Mouse (Mus musculus) MEL (cell line): ENCODE data around the gene Garem2. TPM values are rescaled to one million over a fixed set of nuclear protein-coding genes. Genes with fewer than 3 reads are reported as not detected.

Experiments
- DNase-seq: peaks from one replicate; pipeline ENCODE4 v3.0.0; 2011; ENCODE audit warnings: low read depth, low spot score
- H3K27ac ChIP-seq: 2 replicates; pipeline ENCODE4 v1.5.1; 2012; ENCODE audit warnings: low read depth, mild to moderate bottlenecking, control low read depth, low read length, moderate library complexity; ENCODE audit not compliant: control insufficient read depth
- H3K27me3 ChIP-seq, 2 experiments: fragments of 150-350 bp in 1 of 2; sonication (generic) in 1 of 2; 2 replicates each; pipeline ENCODE4 v1.6.1; 2012; ENCODE audit warnings: low read length in 2 of 2, mild to moderate bottlenecking in 2 of 2, improper control_type of control experiment in 1 of 2, moderate library complexity in 1 of 2; ENCODE audit not compliant: insufficient read depth in 2 of 2, control insufficient read depth in 1 of 2
- H3K36me3 ChIP-seq, 2 experiments: 2 replicates each; pipeline ENCODE4 v1.6.1; 2012 to 2014; ENCODE audit warnings: low read length in 2 of 2, improper control_type of control experiment in 1 of 2, inconsistent platforms in 1 of 2, mild to moderate bottlenecking in 1 of 2; ENCODE audit not compliant: insufficient read depth in 2 of 2, control insufficient read depth in 1 of 2
- H3K4me1 ChIP-seq, 2 experiments: fragments of 150-350 bp in 1 of 2; sonication (generic) in 1 of 2; 2 replicates each; pipeline ENCODE4 v1.6.1; 2012; ENCODE audit warnings: low read length in 2 of 2, improper control_type of control experiment in 1 of 2, mild to moderate bottlenecking in 1 of 2; ENCODE audit not compliant: insufficient read depth in 2 of 2, control insufficient read depth in 1 of 2
- H3K4me3 ChIP-seq, 2 experiments: fragments of 150-350 bp in 1 of 2; sonication (generic) in 1 of 2; 2 replicates each; pipeline ENCODE4 v1.5.1; 2012; ENCODE audit warnings: low read depth in 2 of 2, low read length in 2 of 2, mild to moderate bottlenecking in 2 of 2, moderate library complexity in 2 of 2, control low read depth in 1 of 2, improper control_type of control experiment in 1 of 2; ENCODE audit not compliant: control insufficient read depth in 1 of 2, insufficient read depth in 1 of 2
- H3K79me2 ChIP-seq: 2 replicates; pipeline ENCODE4 v1.6.1; 2012; ENCODE audit warnings: mild to moderate bottlenecking, low read length, moderate library complexity; ENCODE audit not compliant: control insufficient read depth, poor library complexity, insufficient read depth
- H3K9ac ChIP-seq: 2 replicates; pipeline ENCODE4 v1.6.1; 2012; ENCODE audit warnings: low read depth, mild to moderate bottlenecking, control low read depth, low read length, moderate library complexity; ENCODE audit not compliant: control insufficient read depth, poor library complexity, severe bottlenecking
- H3K9me3 ChIP-seq: fragments of 150-350 bp; sonication (generic); replicated peaks from 2 replicates; pipeline ENCODE4 v1.6.1; 2012; ENCODE audit warnings: mild to moderate bottlenecking, low read length, improper control_type of control experiment, moderate library complexity; ENCODE audit not compliant: insufficient read depth
- CHD1 ChIP-seq: IDR thresholded peaks from 2 replicates; pipeline ENCODE4 v1.6.1; 2012; ENCODE audit warnings: low read depth, mild to moderate bottlenecking, inconsistent platforms, low read length, improper control_type of control experiment
- CTCF ChIP-seq, 3 experiments: IDR thresholded peaks in 2 of 3; conservative IDR thresholded peaks in 1 of 3; 2 replicates each; pipeline ENCODE4 v1.5.1; 2011 to 2012; ENCODE audit warnings: low read length in 3 of 3, low read depth in 2 of 3, mild to moderate bottlenecking in 2 of 3, improper control_type of control experiment in 1 of 3, inconsistent platforms in 1 of 3, mixed read lengths in 1 of 3, moderate library complexity in 1 of 3; ENCODE audit not compliant: control insufficient read depth in 1 of 3, insufficient read depth in 1 of 3, poor library complexity in 1 of 3, severe bottlenecking in 1 of 3
- HCFC1 ChIP-seq: IDR thresholded peaks from 2 replicates; pipeline ENCODE4 v1.6.1; 2012; ENCODE audit warnings: low read depth, mild to moderate bottlenecking, inconsistent platforms, low read length, improper control_type of control experiment, moderate library complexity
- KAT2A ChIP-seq: conservative IDR thresholded peaks from 2 replicates; pipeline ENCODE4 v1.6.1; 2012; ENCODE audit warnings: low read depth, low read length, improper control_type of control experiment, inconsistent platforms
- MAFK ChIP-seq: IDR thresholded peaks from 2 replicates; pipeline ENCODE4 v1.6.1; 2011; ENCODE audit warnings: low read depth, mild to moderate bottlenecking, low read length, improper control_type of control experiment, borderline replicate concordance
- MAZ ChIP-seq: IDR thresholded peaks from 2 replicates; pipeline ENCODE4 v1.6.1; 2012; ENCODE audit warnings: low read depth, mild to moderate bottlenecking, inconsistent platforms, low read length, improper control_type of control experiment
- MXI1 ChIP-seq: IDR thresholded peaks from 2 replicates; pipeline ENCODE4 v1.6.1; 2011; ENCODE audit warnings: mild to moderate bottlenecking, low read depth, low read length, improper control_type of control experiment
- NELFE ChIP-seq: IDR thresholded peaks from 2 replicates; pipeline ENCODE4 v1.6.1; 2011; ENCODE audit warnings: low read depth, low read length, improper control_type of control experiment
- NRF1 ChIP-seq: IDR thresholded peaks from 2 replicates; pipeline ENCODE4 v1.6.1; 2014; ENCODE audit warnings: low read depth, mild to moderate bottlenecking, inconsistent platforms, low read length, improper control_type of control experiment, moderate library complexity; ENCODE audit not compliant: poor library complexity, insufficient read depth, severe bottlenecking
- POLR2AphosphoS2 ChIP-seq: IDR thresholded peaks from 2 replicates; pipeline ENCODE4 v1.6.1; 2011; ENCODE audit warnings: low read length, improper control_type of control experiment
- POLR2AphosphoS5 ChIP-seq: IDR thresholded peaks from 2 replicates; pipeline ENCODE4 v1.6.1; 2012; ENCODE audit warnings: low read depth, borderline replicate concordance, mild to moderate bottlenecking, inconsistent platforms, low read length, moderate library complexity, mixed read lengths
- RCOR1 ChIP-seq: IDR thresholded peaks from 2 replicates; pipeline ENCODE4 v1.6.1; 2012; ENCODE audit warnings: low read depth, mild to moderate bottlenecking, inconsistent platforms, low read length, improper control_type of control experiment
- SIN3A ChIP-seq: IDR thresholded peaks from 2 replicates; pipeline ENCODE4 v1.6.1; 2012; ENCODE audit warnings: low read length, improper control_type of control experiment, inconsistent platforms
- TAL1 ChIP-seq: IDR thresholded peaks from 2 replicates; pipeline ENCODE4 v1.6.1; 2012; ENCODE audit warnings: mild to moderate bottlenecking, inconsistent platforms, low read length, moderate library complexity, mixed read lengths
- ZC3H11A ChIP-seq: IDR thresholded peaks from 2 replicates; pipeline ENCODE4 v1.6.1; 2012; ENCODE audit warnings: low read depth, mild to moderate bottlenecking, inconsistent platforms, low read length, improper control_type of control experiment
- ZNF384 ChIP-seq: IDR thresholded peaks from 2 replicates; pipeline ENCODE4 v1.6.1; 2012; ENCODE audit warnings: low read depth, mild to moderate bottlenecking, inconsistent platforms, low read length, improper control_type of control experiment
- polyA plus RNA-seq, 2 experiments: library from polyadenylated mRNA; stranded (reverse) in 1 of 2; unstranded in 1 of 2; fragments of >175 nt in 1 of 2; fragments of >200 nt in 1 of 2; gene quantifications; 2 replicates each; pipeline versions ENCODE4 v1.2.1 to v1.2.4; 2012; ENCODE audit warnings: low replicate concordance in 2 of 2, low read depth in 1 of 2; ENCODE audit not compliant: insufficient read length in 2 of 2, insufficient read depth in 1 of 2, missing spikeins in 1 of 2
- total RNA-seq: library from RNA; depleted of rRNA; stranded (reverse); fragments of 300-350 nt; gene quantifications from 2 replicates; pipeline ENCODE4 v1.2.3, GENCODE M21; 2012; rRNA removed

Garem2 gene
- total RNA-seq (0.04 TPM in 1 of 2 replicates, not detected in the other), polyA plus RNA-seq (not detected)

DNA sequence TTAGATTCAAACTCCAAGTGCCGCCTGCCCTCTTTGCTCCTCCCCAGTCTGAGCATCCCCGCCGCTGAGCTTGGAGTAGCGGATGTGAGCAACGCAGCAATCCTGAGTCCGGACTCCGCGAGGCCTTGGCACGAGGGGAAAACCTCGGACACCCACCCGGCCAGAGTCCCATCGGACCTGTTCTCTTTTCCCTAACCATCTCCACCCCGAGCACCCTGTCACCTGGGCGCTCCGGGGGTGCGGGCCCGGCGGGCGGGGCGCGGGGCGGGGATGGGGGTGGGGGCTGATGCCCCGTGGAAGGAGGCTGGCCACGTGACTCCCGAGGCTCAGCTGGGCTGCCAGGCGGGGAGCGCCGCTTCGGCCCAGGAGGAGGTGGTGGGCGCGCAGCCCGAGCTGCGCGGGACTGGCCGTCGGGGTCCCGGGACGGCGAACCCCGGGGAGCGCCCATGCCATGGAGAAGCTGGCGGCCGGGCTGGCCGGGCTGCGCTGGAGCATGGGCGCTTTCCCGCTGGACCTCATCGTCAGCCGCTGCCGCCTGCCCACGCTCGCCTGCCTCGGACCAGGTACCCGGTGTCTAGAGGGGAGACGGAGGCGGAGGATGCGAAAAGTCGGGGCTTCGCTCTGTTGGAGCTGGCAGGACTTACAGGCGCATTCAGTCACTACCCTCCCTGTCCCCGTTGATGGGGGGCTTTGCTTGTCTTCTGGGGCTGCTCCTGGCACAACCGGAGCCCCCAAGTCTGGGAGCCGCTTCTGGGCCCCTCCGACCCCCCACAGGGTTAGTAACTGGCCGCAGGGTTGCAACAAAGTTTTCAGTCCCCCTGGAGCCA is at the start of gene Garem2:
Gene Garem2 (plus strand): TSS at position 321 of the 827 bp plus-strand sequence.
- no peak for DNase-seq
- no peaks in the 10 kb centered on the region; a peak in 1 of 4 replicates for H3K27me3 ChIP-seq
- no peaks in the 10 kb centered on the region for H3K79me2 ChIP-seq
- no peak within 1 kb of the TSS for H3K4me3 ChIP-seq
- no peak within 1 kb of the TSS for H3K27ac ChIP-seq
- no peak within 1 kb of the TSS for H3K9ac ChIP-seq
- H3K36me3 ChIP-seq = no peaks in the 10 kb centered on the region
- H3K4me1 ChIP-seq = no peaks in the 10 kb centered on the region
- no peaks in the 10 kb centered on the region for H3K9me3 ChIP-seq
- TF ChIP-seq POLR2AphosphoS5 (no peak), HCFC1 (no peak), ZNF384 (no peak), CTCF (IDR thresholded peaks at IDR 0.05 in 2 of 3, conservative IDR thresholded peaks at IDR 0.05 in 1 of 3; ENCODE audit: control insufficient read depth in 1 of 3, insufficient read depth in 1 of 3, low read depth in 2 of 3, low read length in 3 of 3, poor library complexity in 1 of 3, severe bottlenecking in 1 of 3) (no peak), SIN3A (no peak), ZC3H11A (no peak), MXI1 (no peak), MAFK (no peak), MAZ (no peak), NELFE (no peak), NRF1 (no peak), POLR2AphosphoS2 (no peak)

DNA sequence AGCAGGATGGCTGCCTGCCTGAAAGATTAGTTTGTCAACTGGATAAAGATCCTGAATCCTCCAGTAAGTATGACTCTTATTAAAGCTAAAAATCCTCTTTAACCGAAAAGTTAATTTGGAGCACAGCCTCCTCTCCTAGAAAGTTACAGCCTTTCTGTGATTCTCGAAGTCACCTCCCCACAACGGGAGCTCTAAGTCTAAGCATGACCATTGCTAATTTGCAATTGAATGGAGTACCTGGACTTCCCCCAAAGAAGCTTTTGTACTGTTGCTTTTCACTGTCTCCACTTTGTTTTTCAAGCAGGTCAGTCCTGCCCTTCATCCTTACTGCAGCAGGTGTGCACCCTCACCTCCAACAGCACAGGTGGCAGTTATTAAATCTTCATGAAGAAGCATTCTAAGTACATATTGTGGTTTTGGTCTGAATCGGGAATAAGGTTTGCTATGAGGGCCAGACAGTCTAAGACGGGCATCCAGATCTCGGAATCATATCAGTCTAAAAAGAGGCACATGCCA is 46.7 kb upstream of the Garem2 start:
- Histone ChIP-seq H3K27ac (no peak overlapping the region), H3K9ac (no peak overlapping the region), H3K4me3 (no peak overlapping the region), H3K9me3 (no peaks in the 10 kb centered on the region), H3K27me3 (no peaks in the 10 kb centered on the region), H3K4me1 (no peaks in the 10 kb centered on the region), H3K36me3 (peaks cover 0 to 19% of the 10 kb centered on the region in 2 experiments; a peak in 2 of 4 replicates), H3K79me2 (no peaks in the 10 kb centered on the region)
- no peak for TF ChIP-seq MAFK
- no peak for TF ChIP-seq KAT2A
- no peak for TF ChIP-seq RCOR1
- TF ChIP-seq CHD1 = no peak
- TF ChIP-seq ZNF384 = 0 out of 2 replicates have a peak, but pooled peaks have one; percentile 37
- no peak for TF ChIP-seq TAL1
- peak; percentile 6 for DNase-seq
